Mouse (Mus musculus): ENCODE data around the gene Dock10.

- TF ChIP-seq POLR2A (IDR thresholded peaks at IDR 0.05; ENCODE audit: borderline replicate concordance, control insufficient read depth, low read depth, low read length) = no peak
- no peak for TF ChIP-seq CTCF (IDR thresholded peaks at IDR 0.05; ENCODE audit: control insufficient read depth, insufficient read depth, low read length)
Observed at GRCm38 (mm10) chr1:80512210-80512948, 245.9 kb downstream of the Dock10 start.
